Mouse (Mus musculus) lung, embryonic 14.5 days (tissue): ENCODE measurements around the gene Nat10. TPM values are rescaled to one million over a fixed set of nuclear protein-coding genes. Genes with fewer than 3 reads are reported as not detected.

Experiments
- ATAC-seq: fragments of 200-750 bp; cut with Nextera tagmentation; 2 replicates; pipeline ENCODE4 v1.8.0; 2017; ENCODE audit warnings: mild to moderate bottlenecking, moderate TSS enrichment, moderate library complexity; ENCODE audit not compliant: insufficient read depth
- DNase-seq: peaks from one replicate; pipeline ENCODE4 v3.0.0-alpha.2; 2015
- H3K27ac ChIP-seq: fragments of 300-500 bp; sonication (generic); 2 replicates; pipeline ENCODE4 v1.5.1; 2014; ENCODE audit warnings: low read depth, mild to moderate bottlenecking, moderate library complexity
- H3K27me3 ChIP-seq: fragments of 300-500 bp; sonication (generic); 2 replicates; pipeline ENCODE4 v1.6.1; 2014; ENCODE audit warnings: low read length, control low read depth; ENCODE audit not compliant: insufficient read depth
- H3K36me3 ChIP-seq: fragments of 300-500 bp; sonication (generic); 2 replicates; pipeline ENCODE4 v1.6.1; 2014; ENCODE audit warnings: control low read depth; ENCODE audit not compliant: insufficient read depth
- H3K4me1 ChIP-seq: fragments of 300-500 bp; sonication (generic); 2 replicates; pipeline ENCODE4 v1.6.1; 2014; ENCODE audit warnings: antibody characterized with exemption, control low read depth; ENCODE audit not compliant: insufficient read depth
- H3K4me2 ChIP-seq: fragments of 300-500 bp; sonication (generic); 2 replicates; pipeline ENCODE4 v1.6.1; 2014; ENCODE audit warnings: mild to moderate bottlenecking
- H3K4me3 ChIP-seq: fragments of 300-500 bp; sonication (generic); 2 replicates; pipeline ENCODE4 v1.5.1; 2014; ENCODE audit warnings: low read depth, low read length
- H3K9ac ChIP-seq: fragments of 300-500 bp; sonication (generic); 2 replicates; pipeline ENCODE4 v1.6.1; 2014
- H3K9me3 ChIP-seq: fragments of 300-500 bp; sonication (generic); 2 replicates; pipeline ENCODE4 v1.6.1; 2016; ENCODE audit warnings: low read depth, low read length, control low read depth
- CTCF ChIP-seq: IDR thresholded peaks from 2 replicates; pipeline ENCODE4 v1.5.1; 2016; ENCODE audit warnings: antibody characterized with exemption, low read depth
- WGBS: fragments of 180-500 bp; shearing (Covaris S2); extraction: QIAGEN DNeasy Blood & Tissue Kit; methylation state at CpG from one replicate; pipeline ENCODE4 v1.1.7; 2014; 5-methylcytosine and 5-hydroxymethylcytosine counted together
- polyA plus RNA-seq: library from polyadenylated mRNA; unstranded; fragments of >200 nt; fragmentation: Nextera tagmentation; extraction: Ambion mirVana; gene quantifications from 2 replicates; pipeline ENCODE4 v1.2.1, GENCODE M21; 2014

The Nat10 gene
- polyA plus RNA-seq, 1 experiment from 2014 or later = 35.6 TPM

GRCm38 (mm10) chr2:103746761-103747160 lies 14.3 kb downstream of the Nat10 start:
- no peak for DNase-seq
- Histone ChIP-seq H3K27ac (no peak overlapping the region), H3K4me1 (no peaks in the 10 kb centered on the region), H3K4me2 (no peak overlapping the region), H3K27me3 (no peaks in the 10 kb centered on the region), H3K36me3 (peaks cover 73% of the 10 kb centered on the region), H3K9ac (no peak overlapping the region), H3K4me3 (no peak overlapping the region), H3K9me3 (no peaks in the 10 kb centered on the region)
- 81% methylated on average over 2 of the region's 2 CpGs for WGBS
- no peak for TF ChIP-seq CTCF
- ATAC-seq = no peak

GRCm38 (mm10) chr2:103746096-103746495 lies 15.0 kb downstream of the Nat10 start:
- Histone ChIP-seq H3K36me3 (peaks cover 67% of the 10 kb centered on the region), H3K27me3 (no peaks in the 10 kb centered on the region)

GRCm38 (mm10) chr2:103745481-103745880 lies 15.6 kb downstream of the Nat10 start:
- H3K9me3 ChIP-seq = no peaks in the 10 kb centered on the region
- no peaks in the 10 kb centered on the region for H3K4me1 ChIP-seq
- no peak overlapping the region for H3K4me2 ChIP-seq
- no peak overlapping the region for H3K9ac ChIP-seq
- no peak overlapping the region for H3K27ac ChIP-seq
- ATAC-seq (no peak), DNase-seq (no peak)
- H3K36me3 ChIP-seq = peaks cover 63% of the 10 kb centered on the region
- 88% methylated on average over 5 of the region's 5 CpGs for WGBS
- H3K27me3 ChIP-seq = no peaks in the 10 kb centered on the region
- no peak for TF ChIP-seq CTCF
- no peak overlapping the region for H3K4me3 ChIP-seq

More at GRCm38 (mm10) chr2:103746096-103746495, 15.0 kb downstream of the Nat10 start:
- no peaks in the 10 kb centered on the region for H3K4me1 ChIP-seq
- no peak overlapping the region for H3K27ac ChIP-seq
- WGBS = 74% methylated on average over 2 of the region's 2 CpGs
- no peaks in the 10 kb centered on the region for H3K9me3 ChIP-seq
- H3K4me2 ChIP-seq = no peak overlapping the region
- no peak for DNase-seq
- TF ChIP-seq CTCF = no peak
- no peak overlapping the region for H3K4me3 ChIP-seq
- H3K9ac ChIP-seq = no peak overlapping the region
- ATAC-seq = no peak

- H3K4me2 ChIP-seq = no peak overlapping the region
- peak; percentile 82 for DNase-seq
- WGBS = 81% methylated on average over 7 of the region's 7 CpGs
- H3K9ac ChIP-seq = no peak overlapping the region
- peak; percentile 86 for TF ChIP-seq CTCF
- no peaks in the 10 kb centered on the region for H3K27me3 ChIP-seq
- H3K4me3 ChIP-seq = no peak overlapping the region
- H3K36me3 ChIP-seq = peaks cover 58% of the 10 kb centered on the region
- H3K9me3 ChIP-seq = no peaks in the 10 kb centered on the region
- no peak overlapping the region for H3K27ac ChIP-seq
- ATAC-seq = peak; percentile 31; the same call in 1 of the 2 replicates
- no peaks in the 10 kb centered on the region for H3K4me1 ChIP-seq
These were observed 17.1 kb downstream of the Nat10 start for GRCm38 (mm10) chr2:103743988-103744387.

- no peak for ATAC-seq
- H3K36me3 ChIP-seq = peaks cover 58% of the 10 kb centered on the region
- no peak overlapping the region for H3K27ac ChIP-seq
- 84% methylated on average over 2 of the region's 2 CpGs for WGBS
- no peak overlapping the region for H3K9ac ChIP-seq
- H3K4me3 ChIP-seq = no peak overlapping the region
- no peak overlapping the region for H3K4me2 ChIP-seq
- no peak for TF ChIP-seq CTCF
- H3K9me3 ChIP-seq = no peaks in the 10 kb centered on the region
- DNase-seq = no peak
- H3K27me3 ChIP-seq = no peaks in the 10 kb centered on the region
- no peaks in the 10 kb centered on the region for H3K4me1 ChIP-seq
These were observed 17.5 kb downstream of the Nat10 start for GRCm38 (mm10) chr2:103743536-103743935.

- Histone ChIP-seq H3K4me1 (no peaks in the 10 kb centered on the region), H3K4me3 (no peak overlapping the region), H3K27me3 (no peaks in the 10 kb centered on the region), H3K9ac (no peak overlapping the region), H3K9me3 (no peaks in the 10 kb centered on the region), H3K4me2 (no peak overlapping the region), H3K27ac (no peak overlapping the region), H3K36me3 (peaks cover 54% of the 10 kb centered on the region)
- TF ChIP-seq CTCF = no peak
- ATAC-seq (no peak), DNase-seq (no peak)
- 94% methylated on average over 6 of the region's 6 CpGs for WGBS
These were observed 18.2 kb downstream of the Nat10 start for GRCm38 (mm10) chr2:103742821-103743220.

GRCm38 (mm10) chr2:103731423-103731822 lies 29.6 kb downstream of the Nat10 start:
- DNase-seq (no peak), ATAC-seq (no peak)
- no peaks in the 10 kb centered on the region for H3K9me3 ChIP-seq
- no peak overlapping the region for H3K4me3 ChIP-seq
- H3K27me3 ChIP-seq = no peaks in the 10 kb centered on the region
- WGBS = 91% methylated on average over 6 of the region's 6 CpGs
- no peak for TF ChIP-seq CTCF
- no peak overlapping the region for H3K4me2 ChIP-seq
- no peaks in the 10 kb centered on the region for H3K4me1 ChIP-seq
- H3K27ac ChIP-seq = no peak overlapping the region
- H3K9ac ChIP-seq = no peak overlapping the region
- peaks cover 95% of the 10 kb centered on the region for H3K36me3 ChIP-seq

- H3K36me3 ChIP-seq = peaks cover 95% of the 10 kb centered on the region
- no peak overlapping the region for H3K4me2 ChIP-seq
- H3K27ac ChIP-seq = no peak overlapping the region
- TF ChIP-seq CTCF = no peak
- H3K4me3 ChIP-seq = no peak overlapping the region
- H3K27me3 ChIP-seq = no peaks in the 10 kb centered on the region
- H3K9me3 ChIP-seq = no peaks in the 10 kb centered on the region
- 83% methylated on average over 8 of the region's 8 CpGs for WGBS
- no peak for DNase-seq
- H3K4me1 ChIP-seq = no peaks in the 10 kb centered on the region
- no peak overlapping the region for H3K9ac ChIP-seq
- no peak for ATAC-seq
These were observed 30.1 kb downstream of the Nat10 start for GRCm38 (mm10) chr2:103730999-103731398.
